Mouse (Mus musculus) common myeloid progenitor, adult 5-6 weeks (primary cell): ENCODE data around the gene Naa40. TPM values are rescaled to one million over a fixed set of nuclear protein-coding genes. Genes with fewer than 3 reads are reported as not detected.

Experiments
- ATAC-seq: replicated peaks from 2 replicates; pipeline ENCODE4 v1.8.0; 2016; ENCODE audit warnings: low read depth, mild to moderate bottlenecking, moderate TSS enrichment, inconsistent platforms; ENCODE audit not compliant: poor library complexity, severe bottlenecking
- total RNA-seq: library from RNA; stranded (forward); fragments of 200-1000, 187-1606 nt; gene quantifications from 2 replicates; pipeline ENCODE4 v1.2.3, GENCODE M21; 2017

The Naa40 gene
- total RNA-seq = 31.5 and 39.4 TPM in 2 replicates

- peak; percentile 91 for ATAC-seq
Observed at GRCm38 (mm10) chr19:7240782-7241690, at the start of gene Naa40. Naa40 (minus strand) TSS chr19:7241183.

- no peak for ATAC-seq
Observed at GRCm38 (mm10) chr19:7289767-7290166, 48.8 kb upstream of the Naa40 start.

GRCm38 (mm10) chr19:7288288-7288687, 47.3 kb upstream of the Naa40 start:
- ATAC-seq = no peak

GRCm38 (mm10) chr19:7286563-7287315, 45.8 kb upstream of the Naa40 start:
- no peak for ATAC-seq

- ATAC-seq = no peak
Observed at GRCm38 (mm10) chr19:7280557-7281330, 39.8 kb upstream of the Naa40 start.

GRCm38 (mm10) chr19:7279114-7279513, 38.1 kb upstream of the Naa40 start:
- peak; percentile 45 for ATAC-seq

- no peak for ATAC-seq
Observed at GRCm38 (mm10) chr19:7278200-7278906, 37.4 kb upstream of the Naa40 start.

- ATAC-seq = no peak
Observed at GRCm38 (mm10) chr19:7276796-7277195, 35.8 kb upstream of the Naa40 start.

- ATAC-seq = no peak
Observed at GRCm38 (mm10) chr19:7276053-7276659, 35.2 kb upstream of the Naa40 start.

- no peak for ATAC-seq
Observed at GRCm38 (mm10) chr19:7275131-7275789, 34.3 kb upstream of the Naa40 start.

- peak; percentile 30; the same call in 1 of the 2 replicates for ATAC-seq
Observed at GRCm38 (mm10) chr19:7274326-7274990, 33.5 kb upstream of the Naa40 start.

GRCm38 (mm10) chr19:7273486-7273885, 32.5 kb upstream of the Naa40 start:
- no peak for ATAC-seq

- no peak for ATAC-seq
Observed at GRCm38 (mm10) chr19:7269290-7270044, 28.5 kb upstream of the Naa40 start.

- ATAC-seq = peak; percentile 45
Observed at GRCm38 (mm10) chr19:7268722-7269090, 27.7 kb upstream of the Naa40 start.

GRCm38 (mm10) chr19:7267781-7268721, 27.1 kb upstream of the Naa40 start:
- ATAC-seq = peak; percentile 41; the same call in 1 of the 2 replicates

GRCm38 (mm10) chr19:7267091-7267741, 26.2 kb upstream of the Naa40 start, which contains the start of gene Rcor2:
Rcor2 (plus strand) TSS chr19:7267325.
- peak; percentile 46 for ATAC-seq
